Mouse (Mus musculus) frontal cortex, postnatal 25 days (tissue): ENCODE results near the gene Kcnj10.

Experiments
- DNase-seq, 2 experiments: peaks; one replicate each; pipeline ENCODE4 v3.0.0; 2022; ENCODE audit warnings: low spot score in 2 of 2

Kcnj10 gene

GRCm38 (mm10) chr1:172376758-172377458, 35.9 kb downstream of the Kcnj10 start:
- no peak for DNase-seq

GRCm38 (mm10) chr1:172380066-172380465, 39.1 kb downstream of the Kcnj10 start:
- DNase-seq: no peak

DNA sequence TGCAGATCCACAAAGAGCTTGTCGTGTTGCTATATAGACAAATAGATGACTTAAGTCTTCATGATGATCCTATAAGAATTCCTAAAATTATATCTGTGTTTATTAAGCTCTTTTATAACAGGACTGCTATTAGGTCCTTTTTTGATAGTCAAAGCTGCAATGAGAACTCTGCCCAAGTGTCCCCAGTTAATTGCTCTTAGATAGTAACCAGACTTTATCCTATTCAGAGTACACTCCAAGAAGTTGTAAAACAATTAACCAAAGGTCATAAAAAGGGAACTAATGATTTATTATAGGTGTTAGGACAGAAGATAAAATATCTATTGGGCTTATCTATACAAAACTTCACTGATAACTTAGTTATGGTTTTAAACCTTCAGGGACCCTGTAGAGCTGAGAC, 41.1 kb downstream of the Kcnj10 start:
- DNase-seq: no peak

DNA sequence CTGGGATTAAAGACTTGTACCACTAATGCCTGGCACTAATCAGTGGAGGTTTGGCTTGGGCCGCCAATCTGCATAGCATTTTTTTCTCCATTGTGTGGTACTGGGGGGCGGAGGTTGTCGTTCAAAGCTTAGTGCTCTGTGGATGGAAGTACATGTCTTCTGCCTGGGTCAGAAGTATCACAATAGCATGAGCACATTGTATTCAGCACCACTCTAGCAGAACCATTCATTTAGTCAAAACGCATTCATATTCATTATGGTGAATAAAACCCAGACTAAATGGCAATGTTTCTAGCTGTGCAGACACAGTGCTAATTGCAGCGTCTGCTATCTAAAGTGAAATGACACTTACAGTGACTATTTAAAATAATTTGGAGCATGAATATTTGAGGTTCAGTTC, 46.2 kb downstream of the Kcnj10 start:
- no peak for DNase-seq

DNA sequence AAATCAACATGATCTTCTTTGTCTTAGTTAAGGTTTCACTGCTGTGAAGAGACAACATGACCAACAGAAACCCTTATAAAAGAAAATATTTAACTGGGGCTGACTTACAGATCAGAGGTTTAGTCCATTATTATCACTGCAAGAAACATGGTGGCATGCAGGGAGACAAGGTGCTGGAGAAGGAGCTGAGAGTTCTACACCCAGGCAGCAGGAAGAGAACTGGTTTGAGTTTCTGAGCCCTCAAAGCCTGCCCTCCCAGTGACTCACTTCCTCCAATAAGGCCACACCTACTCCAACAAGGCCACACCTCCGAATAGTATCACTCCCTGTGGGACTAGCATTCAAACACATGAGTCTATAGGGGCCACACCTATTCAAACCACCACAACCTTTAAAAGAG, 49.8 kb downstream of the Kcnj10 start:
- no peak for DNase-seq

- no peak for DNase-seq
Observed at GRCm38 (mm10) chr1:172391807-172392581, 51.0 kb downstream of the Kcnj10 start.

- DNase-seq: no peak
Observed at GRCm38 (mm10) chr1:172392643-172393170, 51.7 kb downstream of the Kcnj10 start.

DNA sequence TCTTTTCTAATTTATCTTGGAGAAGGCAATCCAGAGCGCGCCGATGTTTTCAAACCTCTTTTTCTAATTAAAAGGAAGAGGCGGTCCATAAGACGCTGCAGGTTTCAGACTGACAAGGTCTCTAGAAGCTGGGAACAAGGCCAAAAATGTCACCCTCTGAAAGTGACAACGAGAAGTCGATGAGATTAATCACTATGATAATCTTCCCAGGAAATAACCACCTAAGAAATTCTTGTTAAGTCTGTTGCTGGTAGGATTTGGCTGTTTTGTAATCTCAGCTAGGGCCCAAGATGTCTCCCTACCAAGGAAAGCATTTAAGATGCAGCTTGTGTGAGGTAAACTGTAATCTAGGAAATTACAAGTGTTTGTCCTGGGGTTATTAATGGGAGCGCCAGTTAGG, 52.7 kb downstream of the Kcnj10 start:
- DNase-seq: no peak

- no peak for DNase-seq
Observed at GRCm38 (mm10) chr1:172396996-172397752, 56.2 kb downstream of the Kcnj10 start.

DNA sequence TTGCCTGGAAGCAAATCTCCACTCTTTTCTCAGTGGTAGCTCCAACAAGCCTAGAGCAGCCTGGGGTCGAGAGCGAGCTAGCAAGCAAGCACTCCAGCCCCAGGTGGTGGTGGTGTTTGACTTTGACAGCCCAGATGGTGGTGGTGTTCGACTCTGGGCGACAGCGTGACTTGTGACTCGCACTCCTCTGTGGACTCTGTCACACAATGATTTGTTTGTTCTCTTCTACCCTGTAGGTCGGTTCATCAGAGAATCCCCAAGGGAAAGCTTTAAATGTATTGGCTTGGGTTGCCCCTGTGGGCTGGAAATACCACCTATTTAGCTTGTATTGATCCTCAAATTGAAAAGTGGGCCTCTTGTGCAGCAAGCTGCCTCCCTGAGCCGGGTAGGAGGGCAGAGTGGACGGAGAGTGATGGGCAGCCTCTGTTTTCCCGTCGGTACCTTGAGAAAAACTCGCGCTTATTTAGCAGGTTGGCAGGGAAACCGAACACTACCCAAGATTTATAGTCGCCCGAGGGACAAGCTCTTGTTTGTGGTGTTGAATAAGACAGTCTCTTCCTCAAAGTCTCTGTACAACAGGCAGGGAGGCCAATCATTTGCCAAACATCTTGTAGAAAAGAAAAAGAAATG, 65.2 kb downstream of the Kcnj10 start:
- DNase-seq: no peak

GRCm38 (mm10) chr1:172408996-172409395, 68.0 kb downstream of the Kcnj10 start:
- no peak for DNase-seq

DNA sequence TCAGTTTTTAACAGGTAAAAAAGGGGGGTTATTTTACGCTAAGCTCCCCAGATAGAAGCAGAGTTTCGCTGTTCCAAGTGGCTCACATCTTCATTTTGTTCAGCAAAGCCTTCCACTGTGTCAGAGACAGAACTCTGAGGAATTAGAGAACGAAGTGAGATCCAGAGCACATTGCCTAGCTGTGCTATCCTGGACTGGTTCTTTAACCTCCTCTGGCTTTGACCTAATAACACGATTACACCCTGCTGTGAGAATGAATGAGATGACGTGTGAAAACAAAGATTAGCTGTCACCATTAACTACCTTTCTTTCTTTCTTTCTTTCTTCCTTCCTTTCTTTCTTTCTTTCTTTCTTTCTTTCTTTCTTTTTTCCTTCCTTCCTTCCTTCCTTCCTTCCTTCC, 68.4 kb downstream of the Kcnj10 start:
- no peak for DNase-seq

- DNase-seq: peak in 1 of 2 experiments; percentile 46
Observed at GRCm38 (mm10) chr1:172410806-172411205, 69.8 kb downstream of the Kcnj10 start.

DNA sequence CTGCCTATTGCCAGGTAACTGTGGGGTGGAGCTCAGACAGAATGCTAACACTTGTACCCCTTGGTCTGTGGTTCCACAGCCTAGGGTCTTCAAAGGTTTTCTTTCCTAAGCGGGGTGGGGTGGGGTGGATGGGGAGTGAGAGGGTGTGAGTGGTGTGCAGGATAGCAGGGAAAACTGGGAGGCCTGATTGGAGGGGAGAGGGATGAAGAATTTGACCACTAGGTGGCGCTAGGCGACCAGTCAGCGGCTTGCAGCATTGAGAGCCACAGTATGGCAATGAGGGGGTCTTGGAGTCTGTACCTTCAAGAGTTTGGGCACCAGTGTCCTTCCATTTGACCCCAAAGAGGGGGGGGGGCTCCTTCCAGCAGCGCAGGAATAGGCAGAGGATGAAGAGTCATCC, 71.2 kb downstream of the Kcnj10 start:
- peak; percentile 72 for DNase-seq

GRCm38 (mm10) chr1:172413491-172414230, 72.7 kb downstream of the Kcnj10 start:
- no peak for DNase-seq

- no peak for DNase-seq
Observed at GRCm38 (mm10) chr1:172414231-172414585, 73.2 kb downstream of the Kcnj10 start.

DNA sequence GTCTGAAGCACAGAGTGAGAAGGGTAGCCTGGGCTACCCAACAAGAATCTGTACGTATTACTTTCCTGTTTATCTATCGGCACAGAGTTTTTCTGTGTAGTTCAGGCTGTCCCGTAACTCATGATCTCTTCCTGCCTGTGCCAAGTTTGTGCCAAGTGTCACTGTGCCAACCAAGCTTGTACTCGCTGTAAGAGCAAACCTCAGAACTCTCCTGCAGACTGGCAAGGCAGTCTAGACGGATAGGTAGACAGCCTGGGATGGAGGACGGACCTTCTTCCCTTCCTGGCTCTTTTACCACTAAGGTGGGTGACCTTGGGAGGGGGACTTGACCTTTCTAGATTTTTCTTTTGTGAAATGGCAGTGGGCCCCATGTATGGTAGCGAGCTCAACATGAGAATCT, 74.1 kb downstream of the Kcnj10 start:
- no peak for DNase-seq

GRCm38 (mm10) chr1:172418173-172418572, 77.2 kb downstream of the Kcnj10 start:
- no peak for DNase-seq

DNA sequence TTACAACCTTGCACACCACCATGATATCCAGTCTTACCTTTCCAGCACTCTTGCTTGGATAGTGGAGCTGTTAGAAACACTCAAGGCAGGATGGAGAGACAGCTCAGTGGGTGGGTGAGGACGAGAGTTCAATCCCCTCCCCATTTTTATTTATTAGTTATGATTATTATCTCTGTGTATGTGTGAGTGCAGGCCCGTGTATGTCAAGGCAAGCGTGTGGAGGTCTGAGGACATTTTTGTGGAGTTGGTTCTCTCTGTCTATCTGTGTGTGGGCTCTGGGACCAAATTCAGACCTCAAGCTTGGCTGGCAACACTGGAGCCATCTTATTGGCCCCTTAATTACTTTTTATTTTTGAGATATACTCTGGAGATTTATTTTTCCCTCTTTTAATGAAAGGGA, 77.6 kb downstream of the Kcnj10 start:
- DNase-seq: no peak

- no peak for DNase-seq
Observed at GRCm38 (mm10) chr1:172420181-172420580, 79.2 kb downstream of the Kcnj10 start.

DNA sequence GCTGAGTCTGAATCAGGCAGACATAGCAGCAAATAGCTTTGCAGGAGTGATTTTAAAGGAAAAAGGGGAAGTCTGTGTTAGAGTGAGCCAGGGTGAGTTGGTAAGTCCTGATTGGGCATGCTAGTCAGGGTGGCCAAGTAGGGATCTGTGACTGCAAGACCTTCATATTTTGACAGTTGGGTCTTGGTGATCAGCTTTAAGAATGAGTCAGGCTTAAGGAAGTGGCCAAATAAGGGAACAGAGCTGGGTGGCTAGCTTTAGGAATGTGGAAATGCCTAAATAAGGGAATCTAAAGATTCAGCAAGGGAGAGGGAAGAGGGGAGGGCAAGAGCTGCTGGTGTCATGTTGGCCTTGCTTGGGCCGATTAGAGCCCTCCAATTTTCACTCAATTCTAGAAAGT, 82.4 kb downstream of the Kcnj10 start:
- DNase-seq: no peak
